Comparison of ENCODE assay signal across 9 mouse cellular contexts in the genomic region with DNA sequence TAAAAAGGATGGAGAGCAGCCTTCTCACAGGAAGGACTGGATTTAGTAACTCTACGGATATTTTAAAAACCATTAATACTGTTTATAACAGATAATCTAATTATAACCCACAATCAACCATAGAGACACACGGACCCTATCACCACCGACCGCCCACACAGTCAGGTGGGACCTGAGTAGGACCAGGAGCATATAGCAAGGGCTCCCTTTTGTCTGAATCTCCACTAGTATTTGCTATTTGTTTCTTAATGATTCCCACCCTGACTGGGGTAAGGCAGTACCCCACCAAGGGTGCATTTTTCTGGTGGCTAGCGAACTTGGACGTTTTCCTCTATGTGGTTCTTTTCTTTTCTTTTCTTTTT.
DNase-seq lines count a peak whose midpoint lies in the region; ATAC-seq and TF ChIP-seq lines count a peak whose summit lies in the region.
"Had no signal": no experiment of that assay in that cellular context is flagged by ENCODE, and none has a peak within 500 bp of the region (broad histone marks: within the 10 kb centered on the region; RNA-seq: fewer than 3 reads in every experiment).

No protein-coding gene starts in this region.

- intact Hi-C loops in left cerebral cortex, postnatal 10 days (cut with DNase I), result loop anchor here (5.0 to 10.0 kb wide), 2 partner anchors 121 to 399 kb away; no protein-coding TSS in a partner anchor

- H3K9ac ChIP-seq in intestine, embryonic 14.5 days (ENCODE audit: low read length), result no peak overlapping the region
- no peak overlapping the region for H3K9ac ChIP-seq in intestine, postnatal 0 days (ENCODE audit: low read depth, low read length)
- no peak overlapping the region for H3K9ac ChIP-seq in neural tube, embryonic 12.5 days
- no peak overlapping the region; the same call in 1 of the 2 replicates for H3K9ac ChIP-seq in hindbrain, embryonic 16.5 days (ENCODE audit: low read depth, low read length)
- H3K9ac ChIP-seq: embryonic facial prominence, embryonic 13.5 days; heart, embryonic 13.5 days had no signal

- no peak overlapping the region for H3K4me3 ChIP-seq in intestine, embryonic 14.5 days (ENCODE audit: low read depth, low read length)
- no peak overlapping the region for H3K4me3 ChIP-seq in intestine, postnatal 0 days (ENCODE audit: low read depth, low read length)
- H3K4me3 ChIP-seq in neural tube, embryonic 12.5 days, result no peak overlapping the region
- no peak overlapping the region for H3K4me3 ChIP-seq in hindbrain, embryonic 16.5 days (ENCODE audit: low read length)
- H3K4me3 ChIP-seq: embryonic facial prominence, embryonic 13.5 days; heart, embryonic 13.5 days had no signal

- no peak for DNase-seq in intestine, embryonic 14.5 days (ENCODE audit: low spot score)
- no peak for DNase-seq in neural tube, embryonic 10.5 days (ENCODE audit: extremely low spot score, low spot score)
- DNase-seq in left cerebral cortex, postnatal 10 days (ENCODE audit: extremely low spot score in 1 of 2, low spot score in 2 of 2), result no peak
- no peak for DNase-seq in Muller cell, postnatal 12 days (ENCODE audit: inconsistent ontology term)

- no peak overlapping the region for H3K4me2 ChIP-seq in intestine, embryonic 14.5 days (ENCODE audit: low read length)
- H3K4me2 ChIP-seq in intestine, postnatal 0 days (replicated peaks; ENCODE audit: low read depth), result no peak overlapping the region
- no peak overlapping the region for H3K4me2 ChIP-seq in neural tube, embryonic 12.5 days (replicated peaks)
- H3K4me2 ChIP-seq in hindbrain, embryonic 16.5 days (ENCODE audit: low read length), result no peak overlapping the region
- H3K4me2 ChIP-seq: embryonic facial prominence, embryonic 13.5 days; heart, embryonic 13.5 days had no signal

- no peaks in the 10 kb centered on the region for H3K4me1 ChIP-seq in intestine, embryonic 14.5 days (replicated peaks; ENCODE audit: control insufficient read depth, insufficient read depth, low read length)
- H3K4me1 ChIP-seq in intestine, postnatal 0 days (replicated peaks; ENCODE audit: control insufficient read depth, insufficient read depth, low read length), result no peaks in the 10 kb centered on the region
- H3K4me1 ChIP-seq in neural tube, embryonic 12.5 days, result no peaks in the 10 kb centered on the region
- H3K4me1 ChIP-seq in hindbrain, embryonic 16.5 days (ENCODE audit: control insufficient read depth, insufficient read depth, low read depth, low read length), result no peaks in the 10 kb centered on the region; the same call in 1 of the 2 replicates
- H3K4me1 ChIP-seq: embryonic facial prominence, embryonic 13.5 days; heart, embryonic 13.5 days had no signal

- no peaks in the 10 kb centered on the region for H3K36me3 ChIP-seq in intestine, embryonic 14.5 days (ENCODE audit: control insufficient read depth, insufficient read depth, low read length)
- no peaks in the 10 kb centered on the region for H3K36me3 ChIP-seq in intestine, postnatal 0 days (ENCODE audit: control insufficient read depth, insufficient read depth)
- H3K36me3 ChIP-seq in neural tube, embryonic 12.5 days, result no peaks in the 10 kb centered on the region
- no peaks in the 10 kb centered on the region for H3K36me3 ChIP-seq in hindbrain, embryonic 16.5 days (ENCODE audit: control insufficient read depth, insufficient read depth, low read length)
- H3K36me3 ChIP-seq: embryonic facial prominence, embryonic 13.5 days; heart, embryonic 13.5 days had no signal

- WGBS in intestine, embryonic 14.5 days, result 67% methylated on average over 6 of the region's 6 CpGs
- WGBS in intestine, postnatal 0 days, result 68% methylated on average over 6 of the region's 6 CpGs
- WGBS in neural tube, embryonic 12.5 days, result 73% methylated on average over 6 of the region's 6 CpGs
- WGBS in hindbrain, embryonic 16.5 days, result 73% methylated on average over 6 of the region's 6 CpGs

- no peak overlapping the region for H3K27ac ChIP-seq in intestine, embryonic 14.5 days (ENCODE audit: low read depth)
- no peak overlapping the region for H3K27ac ChIP-seq in intestine, postnatal 0 days (ENCODE audit: low read depth, low read length)
- no peak overlapping the region for H3K27ac ChIP-seq in neural tube, embryonic 12.5 days
- no peak overlapping the region for H3K27ac ChIP-seq in hindbrain, embryonic 16.5 days (ENCODE audit: low read depth, low read length)
- H3K27ac ChIP-seq: embryonic facial prominence, embryonic 13.5 days; heart, embryonic 13.5 days had no signal

- H3K27me3 ChIP-seq in intestine, embryonic 14.5 days (replicated peaks; ENCODE audit: control insufficient read depth, insufficient read depth, low read length), result no peaks in the 10 kb centered on the region
- H3K27me3 ChIP-seq in intestine, postnatal 0 days (replicated peaks; ENCODE audit: control insufficient read depth, insufficient read depth, low read length), result no peaks in the 10 kb centered on the region
- no peaks in the 10 kb centered on the region for H3K27me3 ChIP-seq in neural tube, embryonic 12.5 days (replicated peaks)
- no peaks in the 10 kb centered on the region for H3K27me3 ChIP-seq in hindbrain, embryonic 16.5 days (replicated peaks; ENCODE audit: control insufficient read depth, insufficient read depth, low read length)
- H3K27me3 ChIP-seq: embryonic facial prominence, embryonic 13.5 days had no signal

- no peaks in the 10 kb centered on the region for H3K9me3 ChIP-seq in intestine, embryonic 14.5 days (ENCODE audit: control insufficient read depth, low read length)
- no peaks in the 10 kb centered on the region for H3K9me3 ChIP-seq in intestine, postnatal 0 days (ENCODE audit: control insufficient read depth)
- H3K9me3 ChIP-seq in neural tube, embryonic 12.5 days, result no peaks in the 10 kb centered on the region
- no peaks in the 10 kb centered on the region for H3K9me3 ChIP-seq in hindbrain, embryonic 16.5 days (ENCODE audit: control insufficient read depth, low read length)
- H3K9me3 ChIP-seq: embryonic facial prominence, embryonic 13.5 days; heart, embryonic 13.5 days had no signal

- ATAC-seq in intestine, embryonic 14.5 days (replicated peaks; ENCODE audit: low FRiP score, low TSS enrichment, low read depth), result peak; percentile 36; the same call in 1 of the 2 replicates
- ATAC-seq in intestine, postnatal 0 days, result no peak
- peak; percentile 25; the same call in 1 of the 2 replicates for ATAC-seq in neural tube, embryonic 12.5 days (ENCODE audit: low FRiP score, low read depth)
- peak; percentile 27; the same call in 1 of the 2 replicates for ATAC-seq in hindbrain, embryonic 16.5 days

- no peak for TF ChIP-seq CTCF in intestine, postnatal 0 days (IDR thresholded peaks at IDR 0.05; ENCODE audit: low read depth)
